Mouse (Mus musculus): ENCODE data around the gene Rad51c.
"Not testable (repeated sequence)": the region's sequence is repeated elsewhere in the genome, so short reads cannot be mapped to it uniquely, and the experiment has no call there.

- not testable (repeated sequence) for TF ChIP-seq CTCF (IDR thresholded peaks at IDR 0.05 in 2 of 3, conservative IDR thresholded peaks at IDR 0.05 in 1 of 3; ENCODE audit: control insufficient read depth in 1 of 3, insufficient read depth in 1 of 3, low read depth in 2 of 3, low read length in 3 of 3, poor library complexity in 1 of 3, severe bottlenecking in 1 of 3); MXI1 (IDR thresholded peaks at IDR 0.05; ENCODE audit: low read depth, low read length); EP300 (IDR thresholded peaks at IDR 0.05; ENCODE audit: low read depth in 1 of 2, low read length in 2 of 2); MAX (IDR thresholded peaks at IDR 0.05; ENCODE audit: low read length); HCFC1 (IDR thresholded peaks at IDR 0.05; ENCODE audit: low read depth, low read length); TAL1 (IDR thresholded peaks at IDR 0.05; ENCODE audit: low read length); NRF1 (IDR thresholded peaks at IDR 0.05; ENCODE audit: insufficient read depth, low read depth, low read length, poor library complexity, severe bottlenecking); UBTF (IDR thresholded peaks at IDR 0.05; ENCODE audit: borderline replicate concordance, insufficient read depth, low read depth, low read length)
Observed at GRCm38 (mm10) chr11:87452779-87453178, 48.0 kb upstream of the Rad51c start.

Measured in MEL (cell line).